Mouse (Mus musculus): ENCODE measurements at regions not wholly inside any gene's neighbourhood (a gene's known extent, or its start where the extent isn't known, plus 50 kb on each side); places are given as distances from the start of the nearest gene placed in this dataset.

DNA sequence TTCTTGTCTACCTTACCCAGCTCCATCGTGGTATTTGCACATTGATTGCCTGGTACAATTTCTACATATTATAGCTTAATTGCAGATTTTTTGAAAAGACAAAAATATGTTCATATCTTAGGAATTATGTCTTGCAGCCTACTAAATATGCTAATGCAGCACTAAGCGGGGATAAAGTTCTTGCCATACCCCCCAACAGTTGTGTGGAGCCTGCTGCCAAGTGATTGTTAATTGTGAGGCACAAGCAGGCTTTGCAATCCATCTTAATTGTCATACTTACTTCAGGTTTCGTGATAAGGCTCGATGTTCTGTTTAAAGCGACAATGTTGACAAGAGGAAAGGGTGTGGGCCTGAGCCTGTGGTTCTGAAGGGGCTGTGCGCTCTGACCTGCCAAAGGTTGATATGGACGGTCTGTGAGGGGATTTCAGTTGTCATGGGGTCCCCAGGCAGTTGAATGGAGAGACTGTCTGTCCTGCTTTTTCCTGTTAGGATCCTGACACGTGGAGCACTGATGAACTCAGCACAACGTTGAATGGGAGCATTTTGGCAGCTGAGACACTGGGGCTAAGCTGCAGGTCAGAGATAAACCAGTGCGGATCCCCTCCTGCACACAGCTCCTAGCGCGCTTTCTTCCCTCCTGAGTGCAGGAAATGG lies 54.5 kb upstream of the Zeb2 start:
- H3K36me3 ChIP-seq (ENCODE audit: control insufficient read depth, insufficient read depth, low read length, poor library complexity, severe bottlenecking) = no peaks in the 10 kb centered on the region
- in situ Hi-C loops (cut with MboI; ENCODE audit: low sequenced_read_pairs in 2 of 2, unreplicated experiment in 2 of 2) = no loop called here
- H3K9me3 ChIP-seq (ENCODE audit: control insufficient read depth, insufficient read depth, low read depth, low read length) = no peaks in the 10 kb centered on the region
- no peak for DNase-seq (ENCODE audit: low read depth, low spot score)
- no peak overlapping the region for H3K4me3 ChIP-seq (ENCODE audit: insufficient read depth in 1 of 2, low read depth in 1 of 2, low read length in 2 of 2, poor library complexity in 1 of 2, severe bottlenecking in 1 of 2)
- TF ChIP-seq ZC3H11A (IDR thresholded peaks at IDR 0.05; ENCODE audit: borderline replicate concordance, low read depth, low read length) (no peak), MAFK (IDR thresholded peaks at IDR 0.05; ENCODE audit: insufficient read depth, low read depth, low read length) (no peak), HCFC1 (IDR thresholded peaks at IDR 0.05; ENCODE audit: borderline replicate concordance, insufficient read depth, low read length) (no peak), CHD2 (IDR thresholded peaks at IDR 0.05; ENCODE audit: low read depth, low read length) (no peak), ZNF384 (IDR thresholded peaks at IDR 0.05; ENCODE audit: low read depth, low read length) (no peak)
- no peak overlapping the region for H3K27ac ChIP-seq (ENCODE audit: insufficient read depth, low read depth, low read length, poor library complexity, severe bottlenecking)
- no peaks in the 10 kb centered on the region for H3K4me1 ChIP-seq (ENCODE audit: control insufficient read depth in 2 of 2, insufficient read depth in 2 of 2, low read length in 2 of 2, poor library complexity in 1 of 2)
- no peak overlapping the region for H3K9ac ChIP-seq (ENCODE audit: insufficient read depth, low read depth, low read length, poor library complexity, severe bottlenecking)

GRCm38 (mm10) chr2:45170272-45170671 lies 53.1 kb upstream of the Zeb2 start:
- no peaks in the 10 kb centered on the region for H3K36me3 ChIP-seq (ENCODE audit: control insufficient read depth, insufficient read depth, low read length, poor library complexity, severe bottlenecking)
- in situ Hi-C loops (cut with MboI; ENCODE audit: low sequenced_read_pairs in 2 of 2, unreplicated experiment in 2 of 2) = no loop called here
- DNase-seq (ENCODE audit: low read depth, low spot score) = no peak
- no peak overlapping the region for H3K9ac ChIP-seq (ENCODE audit: insufficient read depth, low read depth, low read length, poor library complexity, severe bottlenecking)
- H3K4me3 ChIP-seq (ENCODE audit: insufficient read depth in 1 of 2, low read depth in 1 of 2, low read length in 2 of 2, poor library complexity in 1 of 2, severe bottlenecking in 1 of 2) = no peak overlapping the region
- H3K4me1 ChIP-seq (ENCODE audit: control insufficient read depth in 2 of 2, insufficient read depth in 2 of 2, low read length in 2 of 2, poor library complexity in 1 of 2) = no peaks in the 10 kb centered on the region
- TF ChIP-seq CHD2 (IDR thresholded peaks at IDR 0.05; ENCODE audit: low read depth, low read length) = no peak
- TF ChIP-seq ZNF384 (IDR thresholded peaks at IDR 0.05; ENCODE audit: low read depth, low read length) = 0 out of 2 replicates have a peak, but pooled peaks have one; percentile 19
- H3K9me3 ChIP-seq (ENCODE audit: control insufficient read depth, insufficient read depth, low read depth, low read length) = no peaks in the 10 kb centered on the region
- no peak overlapping the region for H3K27ac ChIP-seq (ENCODE audit: insufficient read depth, low read depth, low read length, poor library complexity, severe bottlenecking)

DNA sequence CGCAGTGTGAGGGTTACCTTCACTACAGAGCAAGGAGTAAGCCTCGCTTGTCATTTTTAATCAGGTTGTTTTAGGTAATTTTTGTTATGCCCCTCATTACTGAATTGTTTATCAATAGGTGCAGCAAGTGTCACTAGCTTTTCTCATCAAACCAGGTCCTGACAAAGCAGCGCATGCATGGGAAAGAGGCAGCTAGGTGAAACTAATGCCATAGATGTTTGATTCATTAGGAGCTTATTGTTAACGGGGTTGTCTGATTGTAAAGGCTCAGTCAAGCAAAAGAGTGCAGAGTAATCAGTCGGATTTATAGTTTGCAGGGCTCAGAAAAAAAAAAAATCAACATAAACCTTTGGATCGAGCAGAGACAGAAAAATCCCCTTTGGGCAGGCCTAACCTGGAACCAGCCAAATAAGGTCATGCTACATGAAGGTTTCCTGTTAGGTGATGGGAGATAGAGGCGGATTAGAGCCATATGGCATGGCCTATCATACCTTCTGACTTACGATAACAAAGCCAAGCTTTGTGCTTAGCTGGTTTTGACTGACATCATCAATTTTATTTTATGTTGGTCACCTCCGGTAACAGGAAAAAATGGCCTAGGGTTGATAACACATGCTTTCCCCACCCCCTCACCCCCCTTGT lies 52.4 kb upstream of the Zeb2 start:
- no peaks in the 10 kb centered on the region for H3K9me3 ChIP-seq (ENCODE audit: control insufficient read depth, insufficient read depth, low read depth, low read length)
- no peak overlapping the region for H3K4me3 ChIP-seq (ENCODE audit: insufficient read depth in 1 of 2, low read depth in 1 of 2, low read length in 2 of 2, poor library complexity in 1 of 2, severe bottlenecking in 1 of 2)
- TF ChIP-seq HCFC1 (IDR thresholded peaks at IDR 0.05; ENCODE audit: borderline replicate concordance, insufficient read depth, low read length) (no peak), ZC3H11A (IDR thresholded peaks at IDR 0.05; ENCODE audit: borderline replicate concordance, low read depth, low read length) (no peak), MAFK (IDR thresholded peaks at IDR 0.05; ENCODE audit: insufficient read depth, low read depth, low read length) (no peak)
- H3K9ac ChIP-seq (ENCODE audit: insufficient read depth, low read depth, low read length, poor library complexity, severe bottlenecking) = no peak overlapping the region
- DNase-seq (ENCODE audit: low read depth, low spot score) = no peak
- H3K27ac ChIP-seq (ENCODE audit: insufficient read depth, low read depth, low read length, poor library complexity, severe bottlenecking) = no peak overlapping the region
- no peaks in the 10 kb centered on the region for H3K4me1 ChIP-seq (ENCODE audit: control insufficient read depth in 2 of 2, insufficient read depth in 2 of 2, low read length in 2 of 2, poor library complexity in 1 of 2)
- in situ Hi-C loops (cut with MboI; ENCODE audit: low sequenced_read_pairs in 2 of 2, unreplicated experiment in 2 of 2) = no loop called here
- H3K36me3 ChIP-seq (ENCODE audit: control insufficient read depth, insufficient read depth, low read length, poor library complexity, severe bottlenecking) = no peaks in the 10 kb centered on the region

GRCm38 (mm10) chr2:45168606-45169005 lies 51.4 kb upstream of the Zeb2 start:
- in situ Hi-C loops (cut with MboI; ENCODE audit: low sequenced_read_pairs in 2 of 2, unreplicated experiment in 2 of 2) = no loop called here
- Histone ChIP-seq H3K9me3 (ENCODE audit: control insufficient read depth, insufficient read depth, low read depth, low read length) (no peaks in the 10 kb centered on the region), H3K4me3 (ENCODE audit: insufficient read depth in 1 of 2, low read depth in 1 of 2, low read length in 2 of 2, poor library complexity in 1 of 2, severe bottlenecking in 1 of 2) (no peak overlapping the region), H3K36me3 (ENCODE audit: control insufficient read depth, insufficient read depth, low read length, poor library complexity, severe bottlenecking) (no peaks in the 10 kb centered on the region), H3K4me1 (ENCODE audit: control insufficient read depth in 2 of 2, insufficient read depth in 2 of 2, low read length in 2 of 2, poor library complexity in 1 of 2) (no peaks in the 10 kb centered on the region), H3K27ac (ENCODE audit: insufficient read depth, low read depth, low read length, poor library complexity, severe bottlenecking) (no peak overlapping the region), H3K9ac (ENCODE audit: insufficient read depth, low read depth, low read length, poor library complexity, severe bottlenecking) (no peak overlapping the region)
- DNase-seq (ENCODE audit: low read depth, low spot score) = no peak
- TF ChIP-seq CHD2 (IDR thresholded peaks at IDR 0.05; ENCODE audit: low read depth, low read length) (no peak), ZC3H11A (IDR thresholded peaks at IDR 0.05; ENCODE audit: borderline replicate concordance, low read depth, low read length) (no peak), HCFC1 (IDR thresholded peaks at IDR 0.05; ENCODE audit: borderline replicate concordance, insufficient read depth, low read length) (no peak), MAFK (IDR thresholded peaks at IDR 0.05; ENCODE audit: insufficient read depth, low read depth, low read length) (no peak), ZNF384 (IDR thresholded peaks at IDR 0.05; ENCODE audit: low read depth, low read length) (no peak)

Data from ES-E14 (cell line).